Mouse (Mus musculus): Measurements from ENCODE around the gene Mtch2.
"Not testable (repeated sequence)": the region's sequence is repeated elsewhere in the genome, so short reads cannot be mapped to it uniquely, and the experiment has no call there.

GRCm38 (mm10) chr2:90894299-90894677 lies 47.3 kb downstream of the Mtch2 start:
- not testable (repeated sequence) for TF ChIP-seq CTCF (IDR thresholded peaks at IDR 0.05; ENCODE audit: low read depth, low read length); POLR2A (IDR thresholded peaks at IDR 0.05; ENCODE audit: extremely low read depth, insufficient read depth, low read length)
